Mouse (Mus musculus) CH12.LX (cell line): Measurements from ENCODE around the gene Atg16l1. TPM values are rescaled to one million over a fixed set of nuclear protein-coding genes. Genes with fewer than 3 reads are reported as not detected.

Experiments used
- DNase-seq: peaks from one replicate; pipeline ENCODE4 v3.0.0-alpha.2; 2013; ENCODE audit errors: extremely low read depth
- H3K27ac ChIP-seq: 2 replicates; pipeline ENCODE4 v1.5.1; 2012; ENCODE audit warnings: low read depth, mild to moderate bottlenecking, control low read depth, moderate library complexity; ENCODE audit not compliant: insufficient read depth
- H3K27me3 ChIP-seq: replicated peaks from 2 replicates; pipeline ENCODE3; 2012; ENCODE audit warnings: inconsistent platforms
- H3K36me3 ChIP-seq, 2 experiments: replicated peaks in 1 of 2; 2 replicates each; pipeline versions ENCODE3 to v1.6.1; 2012; ENCODE audit warnings: inconsistent platforms in 1 of 2, low read length in 1 of 2, mild to moderate bottlenecking in 1 of 2, mixed read lengths in 1 of 2, moderate library complexity in 1 of 2; ENCODE audit not compliant: control insufficient read depth in 1 of 2, insufficient read depth in 1 of 2
- H3K4me1 ChIP-seq, 2 experiments: 2 replicates each; pipeline ENCODE4 v1.6.1; 2012; ENCODE audit warnings: inconsistent platforms in 1 of 2, moderate library complexity in 1 of 2; ENCODE audit not compliant: insufficient read depth in 2 of 2, control insufficient read depth in 1 of 2
- H3K4me2 ChIP-seq: 2 replicates; pipeline ENCODE4 v1.6.1; 2012; ENCODE audit warnings: low read depth, mild to moderate bottlenecking, control low read depth; ENCODE audit not compliant: poor library complexity, insufficient read depth, severe bottlenecking
- H3K4me3 ChIP-seq, 3 experiments: fragments of 150-350 bp in 1 of 3; sonication (generic) in 1 of 3; replicated peaks in 1 of 3; 2 replicates each; pipeline versions ENCODE3 to v1.5.1; 2011 to 2012; ENCODE audit warnings: low read depth in 2 of 3, low read length in 2 of 3, mild to moderate bottlenecking in 2 of 3, moderate library complexity in 2 of 3, control low read depth in 1 of 3, improper control_type of control experiment in 1 of 3, inconsistent platforms in 1 of 3, mixed read lengths in 1 of 3; ENCODE audit not compliant: poor library complexity in 1 of 3
- H3K79me2 ChIP-seq: replicated peaks from 2 replicates; pipeline ENCODE4 v1.6.1; 2012; ENCODE audit warnings: mild to moderate bottlenecking, moderate library complexity; ENCODE audit not compliant: control insufficient read depth, poor library complexity, insufficient read depth, severe bottlenecking; ENCODE audit errors: extremely low read depth
- H3K9ac ChIP-seq: 2 replicates; pipeline ENCODE4 v1.6.1; 2012; ENCODE audit warnings: low read depth, mild to moderate bottlenecking, control low read depth, moderate library complexity; ENCODE audit not compliant: insufficient read depth
- H3K9me3 ChIP-seq: replicated peaks from 2 replicates; pipeline ENCODE3; 2012; ENCODE audit warnings: low read length, inconsistent platforms, mixed read lengths
- BHLHE40 ChIP-seq: IDR thresholded peaks from 2 replicates; pipeline ENCODE4 v1.6.1; 2011; ENCODE audit warnings: mild to moderate bottlenecking, low read depth, low read length, improper control_type of control experiment
- CTCF ChIP-seq, 2 experiments: IDR thresholded peaks in 1 of 2; conservative IDR thresholded peaks in 1 of 2; 2 replicates each; pipeline ENCODE4 v1.5.1; 2011 to 2012; ENCODE audit warnings: low read depth in 2 of 2, low read length in 2 of 2, improper control_type of control experiment in 1 of 2, inconsistent platforms in 1 of 2, mild to moderate bottlenecking in 1 of 2, moderate library complexity in 1 of 2
- E2F4 ChIP-seq: IDR thresholded peaks from 2 replicates; pipeline ENCODE4 v1.6.1; 2011; ENCODE audit warnings: low read depth, low read length, improper control_type of control experiment; ENCODE audit not compliant: insufficient replicate concordance
- ELF1 ChIP-seq: IDR thresholded peaks from 2 replicates; pipeline ENCODE4 v1.6.1; 2014; ENCODE audit warnings: low read depth, mild to moderate bottlenecking, inconsistent platforms, low read length, improper control_type of control experiment
- JUND ChIP-seq: conservative IDR thresholded peaks from 2 replicates; pipeline ENCODE4 v1.6.1; 2011; ENCODE audit warnings: low read depth, low read length, improper control_type of control experiment
- MAFK ChIP-seq: IDR thresholded peaks from 2 replicates; pipeline ENCODE4 v1.6.1; 2011; ENCODE audit warnings: low read length, improper control_type of control experiment; ENCODE audit not compliant: insufficient replicate concordance
- MXI1 ChIP-seq: IDR thresholded peaks from 2 replicates; pipeline ENCODE4 v1.6.1; 2011; ENCODE audit warnings: mild to moderate bottlenecking, low read depth, low read length, improper control_type of control experiment
- POLR2A ChIP-seq: IDR thresholded peaks from 2 replicates; pipeline ENCODE4 v1.6.1; 2011; ENCODE audit warnings: low read depth, mild to moderate bottlenecking, improper control_type of control experiment, low read length
- RAD21 ChIP-seq: IDR thresholded peaks from 2 replicates; pipeline ENCODE4 v1.6.1; 2011; ENCODE audit warnings: low read depth, mild to moderate bottlenecking, low read length, improper control_type of control experiment, moderate library complexity
- SIN3A ChIP-seq: IDR thresholded peaks from 2 replicates; pipeline ENCODE4 v1.6.1; 2012; ENCODE audit warnings: low read length, improper control_type of control experiment, inconsistent platforms
- SMC3 ChIP-seq: IDR thresholded peaks from 2 replicates; pipeline ENCODE4 v1.6.1; 2011; ENCODE audit warnings: low read depth, low read length, improper control_type of control experiment
- TBP ChIP-seq: conservative IDR thresholded peaks from 2 replicates; pipeline ENCODE4 v1.6.1; 2011; ENCODE audit warnings: low read depth, low read length, improper control_type of control experiment
- TCF12 ChIP-seq: IDR thresholded peaks from 2 replicates; pipeline ENCODE4 v1.6.1; 2014; ENCODE audit warnings: low read depth, mild to moderate bottlenecking, inconsistent platforms, low read length, improper control_type of control experiment
- UBTF ChIP-seq: IDR thresholded peaks from 2 replicates; pipeline ENCODE4 v1.6.1; 2012; ENCODE audit warnings: low read depth, mild to moderate bottlenecking, inconsistent platforms, low read length, improper control_type of control experiment, moderate library complexity
- USF1 ChIP-seq: IDR thresholded peaks from 2 replicates; pipeline ENCODE4 v1.6.1; 2014; ENCODE audit warnings: low read depth, mild to moderate bottlenecking, inconsistent platforms, low read length, improper control_type of control experiment
- USF2 ChIP-seq: conservative IDR thresholded peaks from 2 replicates; pipeline ENCODE4 v1.6.1; 2011; ENCODE audit warnings: low read depth, low read length, improper control_type of control experiment
- ZKSCAN1 ChIP-seq: IDR thresholded peaks from 2 replicates; pipeline ENCODE4 v1.6.1; 2012; ENCODE audit warnings: low read depth, inconsistent platforms, low read length, improper control_type of control experiment, borderline replicate concordance
- ZMIZ1 ChIP-seq: IDR thresholded peaks from 2 replicates; pipeline ENCODE4 v1.6.1; 2012; ENCODE audit warnings: low read depth, mild to moderate bottlenecking, inconsistent platforms, low read length, improper control_type of control experiment
- dilution Hi-C: fragments of 300-500 bp; cut with MboI; formaldehyde crosslinking; loops from 2 replicates; pipeline ENCODE4 v1.14.3; 2020; ENCODE audit warnings: low sequenced_read_pairs; ENCODE audit not compliant: extremely low pct_unique_long_range_greater_than_20kb, extremely low pct_ligation_motif_present
- in situ Hi-C: fragments of 300-500 bp; cut with MboI; formaldehyde crosslinking; loops from 3 replicates; pipeline ENCODE4 v1.14.3; 2019; ENCODE audit warnings: low sequenced_read_pairs, low pct_ligation_motif_present, low pct_unique_long_range_greater_than_20kb, mixed read lengths
- polyA plus RNA-seq: library from polyadenylated mRNA; unstranded; fragments of >175 nt; gene quantifications from 2 replicates; pipeline ENCODE4 v1.2.1, GENCODE M21; 2012; ENCODE audit warnings: low read depth; ENCODE audit not compliant: insufficient read length
- total RNA-seq, 2 experiments: library from RNA; depleted of rRNA; stranded (reverse); fragments of 300-350 nt in 1 of 2; fragments of >200 nt in 1 of 2; gene quantifications; 2 replicates each; pipeline ENCODE4 v1.2.3; 2012 to 2014

Atg16l1 gene
- total and polyA plus RNA-seq, 3 experiments, result 19.9 to 21.6 (median 19.9) TPM

DNA sequence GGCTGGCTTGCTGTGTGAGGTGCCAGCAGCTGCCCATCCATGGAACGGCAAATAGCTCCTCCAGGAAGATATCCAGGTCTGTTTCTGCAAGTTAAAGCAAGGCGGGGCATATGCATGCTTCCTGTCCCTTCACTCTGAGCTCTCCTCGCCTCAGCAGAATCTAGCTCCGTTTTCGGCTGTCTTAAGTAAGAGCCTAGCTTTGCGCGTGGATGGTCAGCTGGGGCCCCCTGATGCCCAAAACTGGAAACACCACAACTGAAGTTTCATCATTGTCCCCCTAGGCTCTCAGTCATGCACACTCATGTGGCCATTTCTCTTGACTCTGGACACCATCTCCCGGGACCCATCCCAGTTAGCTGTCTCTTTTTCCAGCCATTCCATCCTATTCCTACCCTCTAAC, 34.3 kb upstream of the Atg16l1 start:
- no peak overlapping the region for H3K9ac ChIP-seq
- H3K4me3 ChIP-seq, result no peak overlapping the region
- dilution Hi-C loops (no loop called here), in situ Hi-C loops (no loop called here)
- TF ChIP-seq SMC3, result peak; percentile 5; the same call in 1 of the 2 replicates
- TF ChIP-seq RAD21, result peak; percentile 25
- peak in 1 of 2 experiments; percentile 37; a peak in 2 of 4 replicates for TF ChIP-seq CTCF (conservative IDR thresholded peaks at IDR 0.05 in 1 of 2, IDR thresholded peaks at IDR 0.05 in 1 of 2; ENCODE audit: low read depth in 2 of 2, low read length in 2 of 2)
- no peak for TF ChIP-seq E2F4
- H3K4me1 ChIP-seq, result no peaks in the 10 kb centered on the region
- peaks cover 57 to 86% of the 10 kb centered on the region in 2 experiments for H3K36me3 ChIP-seq
- H3K27ac ChIP-seq, result no peak overlapping the region
- H3K9me3 ChIP-seq, result peaks cover 2% of the 10 kb centered on the region
- no peaks in the 10 kb centered on the region for H3K27me3 ChIP-seq
- no peaks in the 10 kb centered on the region for H3K79me2 ChIP-seq
- no peak for DNase-seq
- H3K4me2 ChIP-seq, result no peak overlapping the region

DNA sequence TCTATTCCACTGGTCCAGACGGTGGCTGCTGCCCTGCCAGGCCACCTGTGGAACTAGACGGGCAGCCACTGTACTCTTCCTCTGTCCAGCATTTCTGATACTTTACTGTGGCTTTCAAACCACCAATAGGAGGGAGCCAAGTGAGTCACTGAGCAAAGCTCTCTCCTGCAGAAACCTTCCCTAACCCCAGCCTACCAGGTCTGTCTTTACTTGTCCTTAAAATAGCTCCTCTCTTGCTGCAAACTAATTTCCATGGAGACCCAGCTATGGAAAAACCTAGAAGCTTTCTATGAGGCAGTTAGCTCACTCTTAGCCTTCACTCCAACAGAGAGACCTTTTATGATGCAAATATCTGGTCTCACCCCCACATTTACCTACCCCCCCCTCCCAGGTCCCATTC, 33.6 kb upstream of the Atg16l1 start:
- Histone ChIP-seq H3K4me1 (no peaks in the 10 kb centered on the region), H3K27ac (no peak overlapping the region), H3K9me3 (peaks cover 2% of the 10 kb centered on the region), H3K9ac (no peak overlapping the region), H3K27me3 (no peaks in the 10 kb centered on the region), H3K36me3 (peaks cover 50 to 79% of the 10 kb centered on the region in 2 experiments), H3K4me3 (no peak overlapping the region), H3K79me2 (no peaks in the 10 kb centered on the region), H3K4me2 (no peak overlapping the region)
- TF ChIP-seq POLR2A (no peak), MXI1 (no peak), CTCF (conservative IDR thresholded peaks at IDR 0.05 in 1 of 2, IDR thresholded peaks at IDR 0.05 in 1 of 2; ENCODE audit: low read depth in 2 of 2, low read length in 2 of 2) (no peak), TBP (no peak), UBTF (no peak), ZKSCAN1 (no peak), RAD21 (no peak), USF1 (no peak)
- no peak for DNase-seq
- dilution Hi-C loops (no loop called here), in situ Hi-C loops (no loop called here)

DNA sequence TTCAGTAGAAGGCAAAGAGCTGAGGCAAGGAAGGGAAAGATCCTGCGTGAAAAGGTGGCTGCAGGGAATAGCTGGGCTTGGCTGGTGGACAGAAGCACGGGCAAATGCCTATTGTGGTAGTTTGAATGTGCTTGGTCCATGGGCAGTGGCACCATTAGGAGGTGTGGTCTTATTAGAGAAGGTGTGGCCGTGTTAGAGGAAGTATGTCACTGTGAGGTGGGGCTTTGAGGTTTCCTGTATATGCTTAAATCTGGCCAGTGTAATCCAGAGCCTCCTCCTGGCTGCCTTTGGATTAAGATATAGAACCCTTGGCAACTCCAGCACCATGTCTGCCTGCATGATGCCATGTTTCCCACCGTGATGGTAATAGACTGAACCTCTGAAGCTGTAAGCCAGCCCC, 32.3 kb upstream of the Atg16l1 start:
- peak; percentile 17 for DNase-seq
- peaks cover 2% of the 10 kb centered on the region for H3K9me3 ChIP-seq
- dilution Hi-C loops (no loop called here), in situ Hi-C loops (no loop called here)
- TF ChIP-seq TCF12 (no peak), CTCF (conservative IDR thresholded peaks at IDR 0.05 in 1 of 2, IDR thresholded peaks at IDR 0.05 in 1 of 2; ENCODE audit: low read depth in 2 of 2, low read length in 2 of 2) (no peak), BHLHE40 (no peak), TBP (no peak), ELF1 (no peak), RAD21 (no peak), MAFK (no peak), USF2 (no peak), JUND (no peak), SIN3A (no peak), ZMIZ1 (no peak), SMC3 (no peak), POLR2A (no peak)
- no peak overlapping the region for H3K9ac ChIP-seq
- H3K4me1 ChIP-seq, result no peaks in the 10 kb centered on the region
- peaks cover 38 to 67% of the 10 kb centered on the region in 2 experiments for H3K36me3 ChIP-seq
- no peak overlapping the region for H3K27ac ChIP-seq
- H3K79me2 ChIP-seq, result no peaks in the 10 kb centered on the region
- H3K4me3 ChIP-seq, result no peak overlapping the region
- no peaks in the 10 kb centered on the region for H3K27me3 ChIP-seq
- no peak overlapping the region for H3K4me2 ChIP-seq
